Comparison of ENCODE assay signal across 38 mouse cellular contexts in genomic region chr9:36494501-36495220, GRCm38 (mm10). TPM values are rescaled to one million over a fixed set of nuclear protein-coding genes. Genes with fewer than 3 reads are reported as not detected.
"Had no signal": no experiment of that assay in that cellular context is flagged by ENCODE, and none has a peak within 500 bp of the region (broad histone marks: within the 10 kb centered on the region; RNA-seq: fewer than 3 reads in every experiment).

No protein-coding gene starts in this region.

- DNase-seq: cerebellum, postnatal 14 days; cerebellum, postnatal 25 days; cerebellum, postnatal 36 days; embryo, embryonic 11 days; forebrain, postnatal 0 days; gastrocnemius, adult 2 months; gastrocnemius, postnatal 10 days; gastrocnemius, postnatal 14 days; gastrocnemius, postnatal 25 days; gastrocnemius, postnatal 36 days; heart, adult 11 months; heart, adult 18-20 months; heart, adult 2 months had no signal

- H3K4me1 ChIP-seq: embryonic facial prominence, embryonic 10.5 days; embryonic facial prominence, embryonic 12.5 days; embryonic facial prominence, embryonic 13.5 days; embryonic facial prominence, embryonic 15.5 days; forebrain, embryonic 10.5 days; forebrain, embryonic 12.5 days; forebrain, embryonic 13.5 days; forebrain, embryonic 15.5 days; heart, embryonic 10.5 days had no signal

- H3K9me3 ChIP-seq: embryonic facial prominence, embryonic 15.5 days had no signal

- H3K27ac ChIP-seq: embryonic facial prominence, embryonic 10.5 days; embryonic facial prominence, embryonic 12.5 days; embryonic facial prominence, embryonic 13.5 days; embryonic facial prominence, embryonic 15.5 days; forebrain, embryonic 10.5 days; forebrain, embryonic 12.5 days; forebrain, embryonic 13.5 days; forebrain, embryonic 15.5 days; gastrocnemius, adult 2 months; heart, adult 2 months; heart, embryonic 10.5 days had no signal

- H3K9ac ChIP-seq: embryonic facial prominence, embryonic 12.5 days; embryonic facial prominence, embryonic 13.5 days; embryonic facial prominence, embryonic 15.5 days; forebrain, embryonic 12.5 days; forebrain, embryonic 13.5 days; forebrain, embryonic 15.5 days; forebrain, postnatal 0 days had no signal

- H3K4me3 ChIP-seq: embryonic facial prominence, embryonic 10.5 days; embryonic facial prominence, embryonic 12.5 days; embryonic facial prominence, embryonic 13.5 days; embryonic facial prominence, embryonic 15.5 days; erythroblast, embryonic 14.5 days; forebrain, embryonic 10.5 days; forebrain, embryonic 12.5 days; forebrain, embryonic 13.5 days; forebrain, embryonic 15.5 days; gastrocnemius, adult 2 months; heart, adult 2 months; heart, embryonic 10.5 days had no signal

- H3K27me3 ChIP-seq: embryonic facial prominence, embryonic 12.5 days; embryonic facial prominence, embryonic 13.5 days; embryonic facial prominence, embryonic 15.5 days; forebrain, embryonic 12.5 days; forebrain, embryonic 13.5 days; forebrain, embryonic 15.5 days had no signal

- H3K36me3 ChIP-seq: embryonic facial prominence, embryonic 10.5 days; embryonic facial prominence, embryonic 12.5 days; embryonic facial prominence, embryonic 13.5 days; embryonic facial prominence, embryonic 15.5 days; forebrain, embryonic 10.5 days; forebrain, embryonic 12.5 days; forebrain, embryonic 15.5 days; heart, embryonic 10.5 days had no signal

RNA-seq across cellular contexts. Expression of gene Gm9513, which starts 19.2 kb away (rescaled TPM):
- total RNA-seq: common myeloid progenitor, adult 5-6 weeks; forebrain, postnatal 0 days; gastrocnemius, adult 18-20 months; gastrocnemius, adult 2 months; gastrocnemius, adult 8-10 months; gastrocnemius, postnatal 10 days; gastrocnemius, postnatal 14 days; gastrocnemius, postnatal 25 days; gastrocnemius, postnatal 36 days; gastrocnemius, postnatal 4 days; granulocyte monocyte progenitor cell, adult 5-6 weeks; heart, adult 18-20 months; heart, adult 2 months; heart, adult 8-10 months had no signal
- polyA plus RNA-seq: cortical plate, adult 2 months; embryonic facial prominence, embryonic 10.5 days; embryonic facial prominence, embryonic 11.5 days; embryonic facial prominence, embryonic 12.5 days; embryonic facial prominence, embryonic 13.5 days; embryonic facial prominence, embryonic 14.5 days; embryonic facial prominence, embryonic 15.5 days; erythroblast, embryonic 14.5 days; forebrain, embryonic 10.5 days; forebrain, embryonic 11.5 days; forebrain, embryonic 12.5 days; forebrain, embryonic 13.5 days; forebrain, embryonic 14.5 days; forebrain, embryonic 15.5 days; forebrain, embryonic 16.5 days; forebrain, postnatal 0 days; frontal cortex, adult 2 months; gonadal fat pad, adult 2 months; heart, adult 2 months; heart, embryonic 10.5 days; heart, embryonic 11.5 days had no signal

RNA-seq across cellular contexts. Expression of gene Gm5615, which starts 47.1 kb away (rescaled TPM):
- total RNA-seq: common myeloid progenitor, adult 5-6 weeks; forebrain, postnatal 0 days; gastrocnemius, adult 18-20 months; gastrocnemius, adult 2 months; gastrocnemius, adult 8-10 months; gastrocnemius, postnatal 10 days; gastrocnemius, postnatal 14 days; gastrocnemius, postnatal 25 days; gastrocnemius, postnatal 36 days; gastrocnemius, postnatal 4 days; granulocyte monocyte progenitor cell, adult 5-6 weeks; heart, adult 18-20 months; heart, adult 2 months; heart, adult 8-10 months had no signal
- polyA plus RNA-seq: cortical plate, adult 2 months; embryonic facial prominence, embryonic 10.5 days; embryonic facial prominence, embryonic 11.5 days; embryonic facial prominence, embryonic 12.5 days; embryonic facial prominence, embryonic 13.5 days; embryonic facial prominence, embryonic 14.5 days; embryonic facial prominence, embryonic 15.5 days; erythroblast, embryonic 14.5 days; forebrain, embryonic 10.5 days; forebrain, embryonic 11.5 days; forebrain, embryonic 12.5 days; forebrain, embryonic 13.5 days; forebrain, embryonic 14.5 days; forebrain, embryonic 15.5 days; forebrain, embryonic 16.5 days; forebrain, postnatal 0 days; frontal cortex, adult 2 months; heart, adult 2 months; heart, embryonic 10.5 days; heart, embryonic 11.5 days had no signal
